In the genomic region with DNA sequence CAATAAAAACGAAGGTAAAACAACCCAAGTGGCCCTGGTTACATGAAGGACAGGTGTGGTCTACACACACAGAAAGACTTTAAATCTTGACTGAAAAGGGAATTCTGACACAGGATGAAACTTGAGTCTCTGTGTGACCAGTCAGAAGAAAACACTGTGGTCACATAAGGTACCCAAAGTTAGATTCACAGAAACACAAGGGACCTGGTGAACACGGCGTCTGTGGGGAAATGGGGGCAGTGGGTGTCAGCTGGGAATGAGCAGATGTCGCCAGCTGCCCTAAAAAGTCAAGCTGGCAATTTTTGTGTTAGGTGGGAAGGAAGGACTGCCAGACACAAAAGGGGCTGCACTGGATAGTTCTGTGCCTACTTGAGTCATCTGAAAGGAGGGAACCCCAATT, we compare ENCODE assay signal across 51 mouse cellular contexts. TPM values are rescaled to one million over a fixed set of nuclear protein-coding genes. Genes with fewer than 3 reads are reported as not detected.
"Had no signal": no experiment of that assay in that cellular context is flagged by ENCODE, and none has a peak within 500 bp of the region (broad histone marks: within the 10 kb centered on the region; RNA-seq: fewer than 3 reads in every experiment).

No protein-coding gene starts in this region.

- H3K9me3 ChIP-seq: heart, embryonic 10.5 days; heart, embryonic 12.5 days; heart, embryonic 13.5 days; heart, embryonic 15.5 days; hindbrain, embryonic 10.5 days; hindbrain, embryonic 12.5 days; hindbrain, embryonic 13.5 days; hindbrain, embryonic 15.5 days; intestine, embryonic 15.5 days; kidney, embryonic 15.5 days had no signal

- H3K27me3 ChIP-seq: heart, embryonic 12.5 days; heart, embryonic 13.5 days; heart, embryonic 15.5 days; hindbrain, embryonic 12.5 days; hindbrain, embryonic 13.5 days; hindbrain, embryonic 15.5 days; intestine, embryonic 15.5 days; kidney, embryonic 15.5 days had no signal

- ATAC-seq: hindbrain, embryonic 16.5 days; hindbrain, postnatal 0 days; inflammation-experienced regulatory T-cells, adult 6 months; intestine, embryonic 15.5 days had no signal

- H3K4me2 ChIP-seq: heart, embryonic 11.5 days; heart, embryonic 12.5 days; heart, embryonic 13.5 days; heart, embryonic 15.5 days; hindbrain, embryonic 12.5 days; hindbrain, embryonic 13.5 days; hindbrain, embryonic 14.5 days; hindbrain, embryonic 15.5 days; intestine, embryonic 15.5 days; kidney, embryonic 15.5 days had no signal

- DNase-seq: heart, postnatal 10 days; heart, postnatal 14 days; heart, postnatal 36 days; heart, postnatal 4 days; kidney, adult 11 months; kidney, adult 18-20 months; kidney, adult 2 months; kidney, adult 8-10 months; kidney, adult 9 months; kidney, postnatal 10 days; kidney, postnatal 14 days; kidney, postnatal 25 days; kidney, postnatal 36 days; kidney, postnatal 4 days; layer of hippocampus, adult 9-11 months; layer of hippocampus, postnatal 36 days had no signal

- H3K27ac ChIP-seq: heart, embryonic 10.5 days; heart, embryonic 13.5 days; heart, embryonic 15.5 days; hindbrain, embryonic 10.5 days; hindbrain, embryonic 12.5 days; hindbrain, embryonic 13.5 days; hindbrain, embryonic 14.5 days; hindbrain, embryonic 15.5 days; hindbrain, postnatal 0 days; intestine, embryonic 15.5 days; kidney, embryonic 15.5 days; kidney, postnatal 0 days; layer of hippocampus, adult 2 months had no signal

- H3K4me3 ChIP-seq: heart, embryonic 10.5 days; heart, embryonic 12.5 days; heart, embryonic 13.5 days; heart, embryonic 15.5 days; hindbrain, embryonic 10.5 days; hindbrain, embryonic 12.5 days; hindbrain, embryonic 13.5 days; hindbrain, embryonic 15.5 days; intestine, embryonic 15.5 days; kidney, embryonic 15.5 days; layer of hippocampus, adult 2 months had no signal

- H3K4me1 ChIP-seq: heart, embryonic 10.5 days; heart, embryonic 13.5 days; heart, embryonic 15.5 days; hindbrain, embryonic 10.5 days; hindbrain, embryonic 12.5 days; hindbrain, embryonic 13.5 days; hindbrain, embryonic 15.5 days; intestine, embryonic 15.5 days had no signal

- H3K9ac ChIP-seq: heart, embryonic 12.5 days; heart, embryonic 13.5 days; heart, embryonic 15.5 days; hindbrain, embryonic 12.5 days; hindbrain, embryonic 13.5 days; hindbrain, embryonic 14.5 days; hindbrain, embryonic 15.5 days; intestine, embryonic 15.5 days; kidney, embryonic 15.5 days had no signal

RNA-seq across cellular contexts. Expression of a gene that starts 13.6 kb away (rescaled TPM):
- total RNA-seq: heart, postnatal 10 days; heart, postnatal 14 days; heart, postnatal 25 days; heart, postnatal 36 days; heart, postnatal 4 days; hematopoietic stem cell, adult 5-6 weeks; hindbrain, postnatal 0 days; layer of hippocampus, adult 18-20 months; layer of hippocampus, adult 2 months; layer of hippocampus, adult 8-10 months; layer of hippocampus, postnatal 10 days; layer of hippocampus, postnatal 14 days; layer of hippocampus, postnatal 25 days; layer of hippocampus, postnatal 36 days; left cerebral cortex, adult 18-20 months had no signal
- polyA plus RNA-seq: heart, embryonic 10.5 days; heart, embryonic 11.5 days; heart, embryonic 12.5 days; heart, embryonic 14.5 days; heart, embryonic 15.5 days; heart, embryonic 16.5 days; hindbrain, embryonic 11.5 days; hindbrain, embryonic 12.5 days; hindbrain, embryonic 13.5 days; hindbrain, embryonic 14.5 days; hindbrain, embryonic 15.5 days; hindbrain, embryonic 16.5 days; hindbrain, postnatal 0 days; inflammation-experienced regulatory T-cells, adult 6 months; intestine, embryonic 14.5 days; intestine, embryonic 15.5 days; intestine, embryonic 16.5 days; intestine, postnatal 0 days; kidney, embryonic 14.5 days; kidney, embryonic 15.5 days; kidney, embryonic 16.5 days had no signal

RNA-seq across cellular contexts. Expression of a gene that starts 21.9 kb away (rescaled TPM):
- total RNA-seq: heart, postnatal 36 days; hematopoietic stem cell, adult 5-6 weeks; hindbrain, postnatal 0 days; layer of hippocampus, adult 18-20 months; layer of hippocampus, adult 2 months; layer of hippocampus, adult 8-10 months; layer of hippocampus, postnatal 14 days; layer of hippocampus, postnatal 25 days; layer of hippocampus, postnatal 36 days; left cerebral cortex, adult 18-20 months had no signal
- polyA plus RNA-seq: heart, embryonic 12.5 days; heart, embryonic 13.5 days; heart, embryonic 14.5 days; heart, embryonic 15.5 days; heart, postnatal 0 days; hindbrain, embryonic 10.5 days; hindbrain, embryonic 11.5 days; hindbrain, embryonic 12.5 days; hindbrain, embryonic 13.5 days; hindbrain, embryonic 14.5 days; hindbrain, embryonic 15.5 days; hindbrain, embryonic 16.5 days; hindbrain, postnatal 0 days; inflammation-experienced regulatory T-cells, adult 6 months; intestine, embryonic 14.5 days; intestine, embryonic 15.5 days; intestine, embryonic 16.5 days; intestine, postnatal 0 days; kidney, embryonic 14.5 days; kidney, embryonic 15.5 days; kidney, embryonic 16.5 days; large intestine, adult 2 months had no signal

RNA-seq across cellular contexts. Expression of a gene that starts 52.0 kb away (rescaled TPM):
- total RNA-seq: hematopoietic stem cell, adult 5-6 weeks had no signal
- polyA plus RNA-seq: hindbrain, embryonic 11.5 days; inflammation-experienced regulatory T-cells, adult 6 months had no signal
